Mouse (Mus musculus) erythroblast, adult 5-6 weeks (primary cell): ENCODE data around the gene Tmem200a. TPM values are rescaled to one million over a fixed set of nuclear protein-coding genes. Genes with fewer than 3 reads are reported as not detected.

Experiments used
- ATAC-seq: replicated peaks from 2 replicates; pipeline ENCODE4 v1.8.0; 2016; ENCODE audit warnings: moderate number of reproducible peaks, mild to moderate bottlenecking, moderate TSS enrichment, inconsistent platforms; ENCODE audit not compliant: poor library complexity, low FRiP score, severe bottlenecking
- total RNA-seq, 2 experiments: library from RNA; stranded (forward) in 1 of 2; stranded (reverse) in 1 of 2; fragments of 150-400 nt in 1 of 2; fragments of 200-764, 138-1000 nt in 1 of 2; gene quantifications; 2 replicates each; pipeline versions ENCODE4 v1.2.3 to v1.2.4; 2015 to 2017; ENCODE audit warnings: low replicate concordance in 2 of 2

Tmem200a gene
- total RNA-seq (2015; ENCODE audit: low replicate concordance) (not detected in 2 replicates), total RNA-seq (2017; ENCODE audit: low replicate concordance) (0.42 TPM in 1 of 2 replicates, not detected in the other)

DNA sequence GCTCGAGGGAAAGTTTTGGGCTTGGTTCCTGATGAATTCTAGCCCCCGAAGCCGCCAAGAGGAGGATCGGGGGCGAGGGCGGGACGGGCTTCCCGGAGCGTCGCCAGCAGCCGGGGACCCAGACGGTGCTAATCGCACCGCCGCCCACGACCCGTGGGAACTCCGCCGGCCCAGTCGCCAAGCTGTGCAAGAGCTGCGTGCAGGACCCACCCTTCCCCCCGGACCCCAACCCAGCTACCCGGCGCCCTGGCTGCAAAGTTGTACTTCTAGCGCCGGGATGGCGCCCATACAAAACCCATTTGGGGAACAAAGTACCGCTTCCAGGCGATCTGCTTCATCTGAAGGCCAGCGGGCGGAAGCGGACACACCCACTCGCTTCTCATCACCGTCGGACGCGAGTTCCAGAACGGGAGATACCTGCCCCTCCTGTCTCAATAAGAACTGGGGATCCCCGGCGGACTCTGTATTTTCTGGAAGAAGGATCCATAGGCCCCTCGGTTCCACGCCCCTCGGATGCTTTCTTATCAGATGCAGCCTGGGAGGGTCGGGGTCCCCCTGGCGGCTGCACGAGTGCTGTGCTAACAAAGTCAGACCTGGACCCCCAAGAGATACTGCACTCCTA, at the start of gene Tmem200a:
Gene Tmem200a, minus strand, starts transcription at position 532 of the 622 bp plus-strand sequence.
- no peak for ATAC-seq

DNA sequence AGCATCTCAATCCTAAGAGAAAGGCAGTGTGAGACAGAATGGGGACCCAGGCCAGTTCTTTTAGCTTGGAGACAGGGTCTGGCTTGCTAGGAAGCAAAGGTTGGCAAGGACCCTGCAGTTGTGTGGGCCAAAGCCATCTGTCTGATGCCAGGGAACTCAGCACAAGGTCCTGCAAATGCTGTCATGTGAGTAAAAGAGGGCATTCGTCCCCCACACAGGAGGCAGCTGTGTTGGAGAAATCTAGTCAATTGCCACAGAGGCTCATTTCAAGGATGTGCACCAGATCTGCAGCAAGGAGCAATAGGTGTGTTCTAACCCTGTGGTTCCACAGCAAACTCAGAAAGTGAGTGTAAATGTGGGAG, 41.0 kb upstream of the Tmem200a start:
- no peak for ATAC-seq

DNA sequence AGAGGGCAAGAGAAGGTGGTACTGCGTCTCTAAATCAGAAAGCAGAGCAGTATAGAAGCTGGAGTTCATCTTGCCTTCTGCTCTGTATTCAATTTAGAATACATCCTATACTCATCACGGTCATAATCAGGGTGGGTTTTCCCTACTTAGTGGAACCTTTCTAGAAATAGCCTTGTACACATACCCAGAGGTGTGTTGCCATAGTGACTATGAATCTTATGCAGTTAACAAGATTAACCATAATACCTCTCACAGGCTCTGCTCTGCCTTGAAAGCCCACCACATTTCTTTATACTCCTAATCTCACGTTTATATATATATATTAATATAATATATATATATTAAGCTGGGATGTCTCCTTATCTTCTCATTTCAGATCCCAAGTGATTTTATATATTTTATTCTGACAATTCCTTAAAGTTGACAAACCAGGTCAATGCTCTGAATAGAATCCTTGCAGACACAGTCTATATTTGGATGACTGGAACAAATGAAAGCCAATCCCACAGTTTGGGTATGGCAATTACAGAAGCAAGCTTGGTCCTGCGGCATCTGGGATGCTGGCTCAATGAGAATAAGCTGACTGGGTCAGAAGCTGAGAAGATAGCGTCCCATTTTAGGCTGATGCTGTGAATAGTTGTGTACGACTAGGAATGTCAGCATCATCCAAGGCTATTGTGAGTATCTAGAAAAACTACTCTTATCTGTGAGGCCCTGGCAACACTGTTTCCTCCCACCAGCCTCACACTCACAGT, 40.4 kb upstream of the Tmem200a start:
- no peak for ATAC-seq

- no peak for ATAC-seq
Measured at GRCm38 (mm10) chr10:26114409-26114808, 35.6 kb upstream of the Tmem200a start.

DNA sequence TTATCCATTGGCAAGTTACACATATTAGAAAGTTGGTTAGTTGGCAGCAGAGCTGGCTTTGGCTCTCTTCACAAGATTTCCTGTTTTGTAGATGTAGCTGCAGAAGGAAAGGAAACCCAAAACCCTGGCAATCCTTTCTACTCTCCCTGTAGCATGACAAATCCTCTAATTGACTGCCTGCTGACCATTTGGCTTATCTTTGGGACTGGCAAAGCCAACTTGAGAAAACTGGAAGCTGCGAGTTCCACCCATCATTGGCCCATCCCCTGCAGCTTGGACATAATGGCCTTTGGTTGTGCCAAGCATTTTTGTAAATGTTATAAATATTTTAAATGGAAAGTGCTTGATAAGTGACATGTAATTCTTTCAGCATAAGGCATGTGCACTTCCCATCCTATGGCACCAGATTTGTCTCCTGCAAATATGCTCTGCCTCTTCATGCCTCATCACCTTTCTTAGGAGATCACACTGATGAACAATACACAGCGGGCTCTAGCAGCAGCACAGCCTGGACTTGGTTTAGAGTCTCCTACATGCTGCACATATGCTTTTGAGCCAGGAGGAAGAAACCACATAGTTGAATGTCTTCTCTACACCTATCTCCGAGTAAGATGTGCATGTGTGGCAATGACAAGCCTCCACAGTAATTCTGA, 24.6 kb upstream of the Tmem200a start:
- ATAC-seq: no peak

DNA sequence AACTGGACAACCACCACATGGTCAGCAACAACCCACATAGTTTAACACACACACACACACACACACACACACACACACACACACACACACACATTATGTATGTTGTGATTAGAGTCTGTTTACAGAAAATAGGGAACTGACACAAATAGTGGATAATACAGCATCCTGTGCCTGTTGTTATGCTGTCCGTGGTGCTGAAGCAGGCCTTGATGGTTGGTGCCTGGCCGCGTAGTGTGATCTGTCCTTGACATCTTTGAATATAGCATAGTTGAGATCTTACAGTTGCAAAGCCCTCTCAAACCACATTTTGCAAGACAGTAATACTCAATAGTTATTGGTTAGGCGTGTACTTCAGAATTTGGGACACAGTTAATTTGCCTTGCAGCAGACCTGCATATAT, 3.2 kb upstream of the Tmem200a start:
- no peak for ATAC-seq

GRCm38 (mm10) chr10:26079678-26080077, 826 bp upstream of the Tmem200a start:
- no peak for ATAC-seq

GRCm38 (mm10) chr10:26077671-26078481, 976 bp downstream of the Tmem200a start, which contains the start of gene Gm9767:
Gm9767 (plus strand) TSS chr10:26078255.
- ATAC-seq: no peak

GRCm38 (mm10) chr10:26076949-26077348, 1.9 kb downstream of the Tmem200a start:
- no peak for ATAC-seq

GRCm38 (mm10) chr10:26071986-26072385, 6.9 kb downstream of the Tmem200a start:
- ATAC-seq: no peak

DNA sequence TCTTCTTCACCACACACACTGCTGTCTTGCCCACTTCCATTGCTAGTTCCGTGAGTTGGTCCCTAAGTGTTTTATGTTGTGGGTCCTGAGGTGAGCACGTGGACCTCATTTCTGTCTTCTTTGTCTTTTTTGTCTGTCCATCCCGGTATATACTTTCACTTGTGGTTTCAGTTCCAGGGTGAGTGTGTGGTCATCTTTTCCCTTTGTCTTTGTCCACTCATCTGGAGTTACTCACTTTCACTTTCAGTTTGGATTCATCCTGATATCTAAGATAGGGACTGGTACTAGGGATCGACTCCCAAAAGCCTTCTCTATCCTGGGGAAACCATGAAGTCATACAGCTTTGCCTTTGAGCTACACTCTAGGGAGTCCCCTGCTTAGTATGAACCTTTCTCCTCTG, 15.8 kb downstream of the Tmem200a start:
- ATAC-seq: no peak

DNA sequence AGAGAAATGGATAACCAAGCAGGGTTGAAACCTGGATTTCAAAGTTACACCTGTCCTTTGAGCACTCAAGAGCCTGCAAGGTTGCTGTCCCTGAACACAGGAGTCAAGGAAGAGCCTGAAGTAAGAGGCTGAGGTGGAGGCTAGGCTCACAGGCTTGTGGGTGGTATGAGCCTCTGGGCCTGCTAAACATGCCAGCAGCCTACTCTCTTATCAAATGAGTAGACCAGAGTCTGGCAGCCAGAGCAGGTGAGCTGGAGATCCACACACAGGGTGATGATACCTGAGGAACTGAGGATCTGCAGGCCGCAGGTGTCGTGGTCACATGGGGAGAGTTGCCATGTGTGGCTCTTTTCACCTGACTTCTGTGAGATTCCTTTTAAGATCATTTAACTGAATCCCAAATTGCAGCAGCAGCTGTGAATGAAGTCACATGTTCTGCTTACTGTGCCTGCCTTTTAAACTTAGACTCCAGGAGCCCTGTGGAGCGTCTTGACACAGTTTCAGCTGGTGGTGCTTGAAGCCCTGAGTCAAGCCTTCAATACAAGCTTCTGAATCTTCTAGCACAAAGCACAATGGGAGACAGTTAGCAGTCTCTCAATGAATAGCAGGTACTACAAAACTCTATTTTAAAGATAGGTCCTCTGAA, 19.1 kb downstream of the Tmem200a start:
- no peak for ATAC-seq

DNA sequence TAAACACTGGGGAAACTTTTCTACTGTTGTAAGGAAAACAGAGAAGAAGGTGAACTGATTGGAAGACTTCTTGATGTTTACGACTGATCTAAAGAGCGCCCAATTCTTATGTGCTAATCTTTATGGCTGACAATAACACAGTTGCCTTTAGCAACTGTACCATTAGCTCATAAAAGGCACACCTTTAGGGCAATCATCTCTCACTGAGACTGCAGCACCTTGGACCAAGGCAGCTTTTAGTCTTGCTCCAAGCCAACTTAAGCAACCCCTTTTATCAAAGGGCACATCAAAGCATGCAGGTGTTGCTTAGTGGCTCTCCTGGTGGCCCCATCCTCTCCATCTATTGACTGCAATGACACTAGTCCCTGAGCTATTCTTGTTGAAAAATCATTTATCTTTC, 27.7 kb downstream of the Tmem200a start:
- ATAC-seq: no peak

- no peak for ATAC-seq
Measured at GRCm38 (mm10) chr10:26034931-26035330, 43.9 kb downstream of the Tmem200a start.

DNA sequence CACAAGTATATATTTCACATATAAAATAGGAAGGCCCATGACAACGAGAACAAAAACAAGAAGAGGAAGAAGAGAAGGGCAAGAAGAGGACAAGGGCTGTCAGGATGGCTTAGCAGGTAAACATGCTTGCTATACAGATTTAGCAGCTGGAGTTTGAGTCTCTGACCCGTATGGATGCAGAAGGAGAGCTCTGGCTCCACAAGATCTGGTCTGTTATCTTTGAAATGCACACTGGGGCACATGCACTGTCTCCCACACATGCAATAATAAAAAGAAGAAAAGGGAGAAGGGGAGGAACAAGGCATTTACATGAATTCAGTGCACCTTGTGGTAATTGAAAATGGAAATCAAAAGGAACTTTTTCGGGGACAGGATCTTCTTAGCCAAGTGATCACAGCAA, 60.1 kb downstream of the Tmem200a start:
- no peak for ATAC-seq

GRCm38 (mm10) chr10:26014298-26014697, 64.6 kb downstream of the Tmem200a start:
- no peak for ATAC-seq

DNA sequence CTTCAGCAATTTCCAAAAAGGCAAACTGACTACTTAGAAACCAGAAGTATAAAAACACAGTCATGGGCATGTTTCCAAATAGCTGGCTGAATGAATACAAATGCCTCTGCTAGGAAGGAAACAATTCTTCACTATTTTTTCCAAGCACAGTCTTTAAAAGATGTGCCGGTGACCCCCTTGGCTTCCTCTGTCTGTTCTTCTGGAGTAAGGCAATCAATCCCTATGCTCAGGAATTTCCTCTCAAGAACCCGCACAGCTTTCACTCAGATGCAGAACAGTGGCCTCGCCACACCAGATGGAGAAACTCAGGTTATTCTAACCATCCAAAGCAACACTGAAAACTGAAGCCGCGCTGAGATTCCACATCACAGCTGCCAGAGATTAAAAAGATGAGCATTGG, 69.9 kb downstream of the Tmem200a start:
- no peak for ATAC-seq

DNA sequence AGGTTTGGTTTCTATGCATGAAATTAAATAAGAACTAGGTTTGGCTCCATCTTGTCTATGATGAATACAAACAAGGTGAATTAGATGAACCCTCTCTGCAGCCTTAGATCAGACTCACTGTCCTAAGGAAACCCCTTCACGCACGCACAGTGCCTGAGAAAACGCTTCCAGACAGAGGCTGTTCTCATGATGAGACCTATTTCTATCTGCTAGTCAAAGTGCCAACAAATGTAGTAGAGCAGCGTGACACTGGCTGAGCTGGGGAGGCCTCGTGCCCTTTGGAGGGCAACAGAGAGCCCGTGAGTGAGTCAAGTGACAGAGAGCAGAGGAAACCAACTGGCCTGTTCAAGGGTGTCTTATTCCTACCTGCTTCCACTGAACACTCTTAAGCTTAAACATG, 73.4 kb downstream of the Tmem200a start:
- no peak for ATAC-seq

GRCm38 (mm10) chr10:26000893-26001292, 78.0 kb downstream of the Tmem200a start:
- ATAC-seq: no peak
